Comparison of ENCODE assay signal across 16 mouse cellular contexts in the genomic region with DNA sequence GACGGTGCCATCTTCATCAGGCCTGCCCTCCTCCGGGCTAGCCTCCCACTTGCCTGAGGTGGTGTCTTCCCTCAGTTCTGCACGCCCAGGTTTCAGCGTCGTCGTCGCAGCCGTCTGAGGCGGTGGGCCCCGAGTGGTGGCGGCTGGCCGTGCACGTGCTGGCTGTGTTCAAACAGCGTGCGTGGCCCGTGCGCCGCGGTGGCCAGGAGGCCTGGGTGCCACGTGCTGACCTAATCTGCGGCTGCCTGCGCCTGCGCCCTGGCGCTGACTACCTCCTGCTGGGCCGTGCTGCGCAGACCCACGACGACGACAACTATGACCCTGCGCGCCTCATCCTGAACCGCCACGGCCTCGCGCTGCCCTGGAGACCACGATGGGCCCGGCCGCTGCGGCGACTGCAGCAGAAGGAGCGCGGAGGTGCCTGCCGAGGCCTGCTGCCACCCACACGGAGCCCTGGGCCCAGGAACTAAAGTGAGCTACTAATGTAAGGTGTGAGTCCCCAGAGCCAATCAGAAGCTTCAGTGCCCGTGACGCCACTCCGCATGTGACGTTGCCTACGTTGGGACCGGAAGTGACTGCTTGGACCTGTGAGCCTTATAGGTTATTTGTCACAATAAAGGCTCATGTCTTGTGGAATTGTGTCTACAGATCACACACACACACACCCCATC. TPM values are rescaled to one million over a fixed set of nuclear protein-coding genes. Genes with fewer than 3 reads are reported as not detected.
DNase-seq lines count a peak whose midpoint lies in the region; ATAC-seq and TF ChIP-seq lines count a peak whose summit lies in the region.
"Had no signal": no experiment of that assay in that cellular context is flagged by ENCODE, and none has a peak within 500 bp of the region (broad histone marks: within the 10 kb centered on the region; RNA-seq: fewer than 3 reads in every experiment).

A gene (minus strand): TSS at position 482 of the 671 bp plus-strand sequence.

- no peak for TF ChIP-seq CTCF in spleen, adult 2 months (IDR thresholded peaks at IDR 0.05; ENCODE audit: extremely low read depth, insufficient read depth, insufficient read length, insufficient replicate concordance)

- H3K4me2 ChIP-seq in heart, embryonic 11.5 days: no peak within 1 kb of the TSS
- no peak within 1 kb of the TSS; the same call in 1 of the 2 replicates for H3K4me2 ChIP-seq in embryonic facial prominence, embryonic 11.5 days (ENCODE audit: low read depth, low read length)
- H3K4me2 ChIP-seq: heart, embryonic 12.5 days; hindbrain, embryonic 13.5 days; liver, embryonic 15.5 days; neural tube, embryonic 15.5 days had no signal

- no peak for ATAC-seq in heart, embryonic 11.5 days (replicated peaks; ENCODE audit: insufficient number of reproducible peaks, low FRiP score, low TSS enrichment)
- no peak for ATAC-seq in embryonic facial prominence, embryonic 11.5 days (replicated peaks; ENCODE audit: insufficient number of reproducible peaks, low FRiP score, low TSS enrichment, low read depth)

- no peak within 1 kb of the TSS for H3K9ac ChIP-seq in heart, embryonic 11.5 days (ENCODE audit: low read depth, low read length)
- no peak within 1 kb of the TSS for H3K9ac ChIP-seq in embryonic facial prominence, embryonic 11.5 days (replicated peaks; ENCODE audit: low read length)
- H3K9ac ChIP-seq: heart, embryonic 12.5 days; hindbrain, embryonic 13.5 days; liver, embryonic 15.5 days; neural tube, embryonic 15.5 days had no signal

- no peak within 1 kb of the TSS for H3K27ac ChIP-seq in heart, embryonic 11.5 days (ENCODE audit: low read depth, low read length)
- H3K27ac ChIP-seq in spleen, adult 2 months (ENCODE audit: insufficient read depth, low read length): 0 out of 2 replicates have a peak within 1 kb of the TSS, but pooled peaks have one; percentile 28
- peak within 1 kb of the TSS; percentile 49; the same call in 1 of the 2 replicates for H3K27ac ChIP-seq in embryonic facial prominence, embryonic 11.5 days (replicated peaks; ENCODE audit: low read depth, low read length)
- H3K27ac ChIP-seq: hindbrain, embryonic 13.5 days; liver, embryonic 15.5 days; macrophage; neural tube, embryonic 15.5 days had no signal

- no peak within 1 kb of the TSS for H3K4me3 ChIP-seq in heart, embryonic 11.5 days (ENCODE audit: low read depth, low read length)
- H3K4me3 ChIP-seq in spleen, adult 2 months (ENCODE audit: extremely low read depth, insufficient read depth, insufficient read length): no peak within 1 kb of the TSS
- no peak within 1 kb of the TSS for H3K4me3 ChIP-seq in embryonic facial prominence, embryonic 11.5 days (ENCODE audit: low read depth, low read length)
- H3K4me3 ChIP-seq: heart, embryonic 12.5 days; hindbrain, embryonic 13.5 days; liver, embryonic 15.5 days; neural tube, embryonic 15.5 days had no signal

- H3K4me1 ChIP-seq in heart, embryonic 11.5 days (ENCODE audit: control insufficient read depth, insufficient read depth, low read length): peaks cover 15% of the 10 kb centered on the region
- no peaks in the 10 kb centered on the region for H3K4me1 ChIP-seq in spleen, adult 2 months (ENCODE audit: control insufficient read depth, insufficient read depth, insufficient read length)
- H3K4me1 ChIP-seq in embryonic facial prominence, embryonic 11.5 days (ENCODE audit: control insufficient read depth, insufficient read depth, low read length): no peaks in the 10 kb centered on the region
- H3K4me1 ChIP-seq: liver, embryonic 15.5 days had no signal

- DNase-seq in heart, postnatal 4 days: peak; percentile 4
- no peak for DNase-seq in spleen, adult 2 months (ENCODE audit: low read depth in 1 of 2, low spot score in 2 of 2)
- no peak for DNase-seq in spleen, postnatal 10 days (ENCODE audit: low spot score in 2 of 2)
- DNase-seq in embryonic facial prominence, embryonic 11.5 days (ENCODE audit: low spot score): no peak
- DNase-seq in testis, postnatal 14 days (ENCODE audit: low spot score): peak; percentile 86
- DNase-seq in adrenal gland, postnatal 14 days: no peak
- DNase-seq: adrenal gland, adult 2 months; cerebellum, adult 2 months; kidney, adult 9 months; thymus, adult 2 months had no signal

- WGBS in heart, embryonic 11.5 days (ENCODE audit: insufficient replicate concordance): 85% methylated on average over 50 of the region's 50 CpGs
- WGBS in spleen, adult 2 months: 95% methylated on average over 50 of the region's 50 CpGs
- whole genome bisulfite sequencing in embryonic facial prominence, embryonic 11.5 days: 83% methylated on average over 50 of the region's 50 CpGs

- TF ChIP-seq POLR2A in spleen, adult 2 months (IDR thresholded peaks at IDR 0.05; ENCODE audit: low read depth, low read length): no peak

- peaks cover 13% of the 10 kb centered on the region for H3K27me3 ChIP-seq in heart, embryonic 11.5 days (ENCODE audit: control insufficient read depth, insufficient read depth, low read length)
- H3K27me3 ChIP-seq in spleen, adult 2 months (ENCODE audit: control insufficient read depth, insufficient read depth, low read length): no peaks in the 10 kb centered on the region
- H3K27me3 ChIP-seq in embryonic facial prominence, embryonic 11.5 days (ENCODE audit: control insufficient read depth, insufficient read depth, low read length): peaks cover 7% of the 10 kb centered on the region

- no peaks in the 10 kb centered on the region for H3K36me3 ChIP-seq in heart, embryonic 11.5 days (ENCODE audit: control insufficient read depth, insufficient read depth, low read length)
- no peaks in the 10 kb centered on the region for H3K36me3 ChIP-seq in spleen, adult 2 months (ENCODE audit: control insufficient read depth, insufficient read depth, low read length)
- no peaks in the 10 kb centered on the region for H3K36me3 ChIP-seq in embryonic facial prominence, embryonic 11.5 days (replicated peaks; ENCODE audit: control insufficient read depth, insufficient read depth, low read depth, low read length)
- H3K36me3 ChIP-seq: heart, embryonic 12.5 days; hindbrain, embryonic 13.5 days; liver, embryonic 15.5 days; neural tube, embryonic 15.5 days had no signal

- H3K9me3 ChIP-seq in heart, embryonic 11.5 days (replicated peaks; ENCODE audit: control insufficient read depth, low read length): no peaks in the 10 kb centered on the region
- H3K9me3 ChIP-seq in embryonic facial prominence, embryonic 11.5 days (replicated peaks; ENCODE audit: control insufficient read depth, low read length): no peaks in the 10 kb centered on the region
- H3K9me3 ChIP-seq: heart, embryonic 12.5 days; hindbrain, embryonic 13.5 days; liver, embryonic 15.5 days; neural tube, embryonic 15.5 days had no signal

RNA-seq across cellular contexts. Expression of the gene that starts here (rescaled TPM):
- under 1 TPM; 0.14 to 0.18 TPM for total RNA-seq in heart, postnatal 4 days (2021)
- polyA plus RNA-seq in heart, embryonic 11.5 days (2014; fragmentation: Nextera tagmentation; extraction: Ambion mirVana): 0.24 and 0.99 TPM in 2 replicates
- polyA plus RNA-seq in spleen, adult 2 months (2012; rRNA removed): 0.68 and 1.5 TPM in 2 replicates
- 0.27 and 0.42 TPM in 2 replicates for polyA plus RNA-seq in embryonic facial prominence, embryonic 11.5 days (2014; fragmentation: Nextera tagmentation; extraction: Ambion mirVana)
- total RNA-seq in adrenal gland, postnatal 14 days (2021): 0.22 and 0.41 TPM in 2 replicates
- polyA plus RNA-seq: macrophage had no signal

Comparison
In these comparisons a context has a peak if more than half of its experiments do, and no peak if none do; other contexts are left out.
1. Peak in DNase-seq in heart, postnatal 4 days; RNA of the gene not detected or under 1 TPM.